Mouse (Mus musculus) intestine, postnatal 0 days (tissue): Measurements from ENCODE around the gene Aatf. TPM values are rescaled to one million over a fixed set of nuclear protein-coding genes. Genes with fewer than 3 reads are reported as not detected.

ENCODE experiments used
- ATAC-seq: fragments of 200-750 bp; cut with Nextera tagmentation; 2 replicates; pipeline ENCODE4 v1.8.0; 2017; ENCODE audit warnings: mild to moderate bottlenecking, moderate TSS enrichment, moderate library complexity
- H3K27ac ChIP-seq: fragments of 300-500 bp; sonication (generic); 2 replicates; pipeline ENCODE4 v1.5.1; 2014; ENCODE audit warnings: mild to moderate bottlenecking, low read depth, low read length, moderate library complexity
- H3K27me3 ChIP-seq: fragments of 300-500 bp; sonication (generic); replicated peaks from 2 replicates; pipeline ENCODE4 v1.6.1; 2014; ENCODE audit warnings: low read length, mixed read lengths; ENCODE audit not compliant: control insufficient read depth, insufficient read depth
- H3K36me3 ChIP-seq: fragments of 300-500 bp; sonication (generic); 2 replicates; pipeline ENCODE4 v1.6.1; 2014; ENCODE audit warnings: mild to moderate bottlenecking, moderate library complexity; ENCODE audit not compliant: control insufficient read depth, insufficient read depth
- H3K4me1 ChIP-seq: fragments of 300-500 bp; sonication (generic); replicated peaks from 2 replicates; pipeline ENCODE4 v1.6.1; 2014; ENCODE audit warnings: antibody characterized with exemption, low read length, mixed read lengths; ENCODE audit not compliant: control insufficient read depth, insufficient read depth
- H3K4me2 ChIP-seq: fragments of 300-500 bp; sonication (generic); replicated peaks from 2 replicates; pipeline ENCODE4 v1.6.1; 2014; ENCODE audit warnings: low read depth, mild to moderate bottlenecking, moderate library complexity
- H3K4me3 ChIP-seq: fragments of 300-500 bp; sonication (generic); 2 replicates; pipeline ENCODE4 v1.5.1; 2014; ENCODE audit warnings: low read depth, low read length
- H3K9ac ChIP-seq: fragments of 300-500 bp; sonication (generic); 2 replicates; pipeline ENCODE4 v1.6.1; 2014; ENCODE audit warnings: mild to moderate bottlenecking, low read depth, low read length
- H3K9me3 ChIP-seq: fragments of 300-500 bp; sonication (generic); 2 replicates; pipeline ENCODE4 v1.6.1; 2016; ENCODE audit warnings: mixed run types; ENCODE audit not compliant: control insufficient read depth
- CTCF ChIP-seq: sonication (generic); IDR thresholded peaks from 2 replicates; pipeline ENCODE4 v1.5.1; 2016; ENCODE audit warnings: low read depth, mild to moderate bottlenecking, control low read depth, antibody characterized with exemption, moderate library complexity
- WGBS: fragments of 180-500 bp; shearing (Covaris S2); extraction: QIAGEN DNeasy Blood & Tissue Kit; methylation state at CpG from one replicate; pipeline ENCODE4 v1.1.7; 2014; 5-methylcytosine and 5-hydroxymethylcytosine counted together
- polyA plus RNA-seq: library from polyadenylated mRNA; unstranded; fragments of >200 nt; fragmentation: Nextera tagmentation; extraction: Ambion mirVana; gene quantifications from 2 replicates; pipeline ENCODE4 v1.2.1, GENCODE M21; 2015

The Aatf gene
- polyA plus RNA-seq, 1 experiment from 2014 or later = 25.6 TPM

DNA sequence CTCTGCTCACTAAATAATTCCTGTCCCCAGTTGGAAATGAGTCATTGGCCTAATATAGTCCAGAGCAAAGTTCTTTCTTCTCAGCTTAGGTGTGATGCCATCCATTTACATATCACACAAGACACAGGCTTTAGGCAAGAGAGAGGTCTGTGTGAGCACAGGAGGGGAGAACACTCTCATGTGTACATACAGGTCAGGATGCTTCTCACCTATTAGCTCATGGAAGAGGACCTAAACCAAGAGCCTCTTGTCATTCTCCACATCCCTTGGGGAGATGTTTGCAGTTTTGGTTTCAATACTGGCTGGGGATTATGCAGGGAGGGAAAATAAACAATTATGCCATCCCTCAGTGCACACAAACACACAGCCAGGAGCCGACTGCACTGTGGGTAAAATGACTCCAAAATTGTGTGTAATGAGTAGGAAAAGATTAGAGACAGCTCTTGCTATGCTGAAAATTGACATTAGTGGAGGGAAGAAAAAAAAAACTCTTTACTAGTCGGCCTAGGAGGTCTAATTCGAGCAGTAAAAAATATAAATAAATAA, 137.3 kb downstream of the Aatf start:
- no peaks in the 10 kb centered on the region; the same call in 1 of the 2 replicates for H3K4me1 ChIP-seq
- H3K27me3 ChIP-seq = no peaks in the 10 kb centered on the region
- TF ChIP-seq CTCF = no peak
- WGBS = 75% methylated on average over 3 of the region's 3 CpGs
- no peak overlapping the region for H3K4me2 ChIP-seq
- no peak overlapping the region for H3K27ac ChIP-seq
- H3K9ac ChIP-seq = no peak overlapping the region
- no peaks in the 10 kb centered on the region for H3K9me3 ChIP-seq
- peaks cover 5% of the 10 kb centered on the region; the same call in 1 of the 2 replicates for H3K36me3 ChIP-seq
- H3K4me3 ChIP-seq = no peak overlapping the region
- no peak for ATAC-seq

GRCm38 (mm10) chr11:84373122-84373521, 140.2 kb downstream of the Aatf start:
- H3K27ac ChIP-seq = no peak overlapping the region
- no peak overlapping the region for H3K4me3 ChIP-seq
- 61% methylated on average over 4 of the region's 4 CpGs for WGBS
- no peaks in the 10 kb centered on the region for H3K9me3 ChIP-seq
- peak; percentile 89 for ATAC-seq
- H3K4me2 ChIP-seq = no peak overlapping the region
- no peaks in the 10 kb centered on the region; the same call in 1 of the 2 replicates for H3K4me1 ChIP-seq
- no peaks in the 10 kb centered on the region for H3K27me3 ChIP-seq
- TF ChIP-seq CTCF = no peak
- no peak overlapping the region for H3K9ac ChIP-seq
- peaks cover 9% of the 10 kb centered on the region; the same call in 1 of the 2 replicates for H3K36me3 ChIP-seq

Other genes with a start within 250 kb of the Aatf start
- gene Lhx1, start 12.0 kb upstream of the Aatf start, polyA plus RNA-seq = 0.16 and 0.25 TPM in 2 replicates